Mouse (Mus musculus) cerebellum, adult 2 months (tissue): ENCODE results near the gene Panx2.

Experiments used
- CTCF ChIP-seq: fragments of 200-500 bp; IDR thresholded peaks from 2 replicates; pipeline ENCODE4 v1.5.1; 2011; ENCODE audit warnings: low read depth, mild to moderate bottlenecking, control low read depth, low read length, moderate library complexity, borderline replicate concordance; ENCODE audit not compliant: insufficient read depth
- POLR2A ChIP-seq: fragments of 200-500 bp; IDR thresholded peaks from 2 replicates; pipeline ENCODE4 v1.6.1; 2011; ENCODE audit warnings: low read length, control low read depth, borderline replicate concordance; ENCODE audit not compliant: insufficient read depth

GRCm38 (mm10) chr15:89104425-89104824, 44.9 kb downstream of the Panx2 start:
- TF ChIP-seq CTCF (no peak), POLR2A (0 out of 2 replicates have a peak, but pooled peaks have one; percentile 20)
